Comparison of ENCODE assay signal across 20 mouse cellular contexts in genomic region chr14:47863701-47864100, GRCm38 (mm10).
DNase-seq lines count a peak whose midpoint lies in the region; ATAC-seq and TF ChIP-seq lines count a peak whose summit lies in the region.
"Had no signal": no experiment of that assay in that cellular context is flagged by ENCODE, and none has a peak within 500 bp of the region (broad histone marks: within the 10 kb centered on the region; RNA-seq: fewer than 3 reads in every experiment).

No protein-coding gene starts in this region.

- no peak for TF ChIP-seq CTCF in CH12.LX (conservative IDR thresholded peaks at IDR 0.05 in 1 of 2, IDR thresholded peaks at IDR 0.05 in 1 of 2; ENCODE audit: low read depth in 2 of 2, low read length in 2 of 2)

- no peaks in the 10 kb centered on the region for H3K9me3 ChIP-seq in midbrain, embryonic 14.5 days (ENCODE audit: control insufficient read depth, low read length)
- H3K9me3 ChIP-seq in midbrain, embryonic 10.5 days (replicated peaks): no peaks in the 10 kb centered on the region
- peaks cover 1% of the 10 kb centered on the region for H3K9me3 ChIP-seq in CH12.LX (replicated peaks; ENCODE audit: low read length)
- H3K9me3 ChIP-seq: embryonic facial prominence, embryonic 15.5 days; G1E; heart, embryonic 10.5 days; kidney, embryonic 15.5 days; midbrain, embryonic 12.5 days had no signal

- H3K36me3 ChIP-seq in midbrain, embryonic 14.5 days (ENCODE audit: control insufficient read depth, insufficient read depth, low read length): no peaks in the 10 kb centered on the region
- no peaks in the 10 kb centered on the region for H3K36me3 ChIP-seq in midbrain, embryonic 10.5 days
- no peaks in the 10 kb centered on the region for H3K36me3 ChIP-seq in CH12.LX (replicated peaks in 1 of 2; ENCODE audit: control insufficient read depth in 1 of 2, insufficient read depth in 1 of 2, low read length in 1 of 2)
- H3K36me3 ChIP-seq: embryonic facial prominence, embryonic 15.5 days; G1E; heart, embryonic 10.5 days; kidney, embryonic 15.5 days; midbrain, embryonic 12.5 days; neural tube, embryonic 13.5 days had no signal

- no peak overlapping the region for H3K4me2 ChIP-seq in midbrain, embryonic 14.5 days (ENCODE audit: low read length)
- H3K4me2 ChIP-seq in CH12.LX (ENCODE audit: insufficient read depth, low read depth, poor library complexity, severe bottlenecking): no peak overlapping the region; the same call in 1 of the 2 replicates
- H3K4me2 ChIP-seq: embryonic facial prominence, embryonic 15.5 days; kidney, embryonic 15.5 days; midbrain, embryonic 12.5 days; neural tube, embryonic 13.5 days had no signal

- no peaks in the 10 kb centered on the region for H3K27me3 ChIP-seq in midbrain, embryonic 14.5 days (ENCODE audit: control insufficient read depth, insufficient read depth, low read length)
- H3K27me3 ChIP-seq in midbrain, embryonic 10.5 days (ENCODE audit: low read depth, poor library complexity, severe bottlenecking): no peaks in the 10 kb centered on the region
- H3K27me3 ChIP-seq in CH12.LX (replicated peaks): no peaks in the 10 kb centered on the region
- H3K27me3 ChIP-seq: embryonic facial prominence, embryonic 15.5 days; kidney, embryonic 15.5 days; midbrain, embryonic 12.5 days; neural tube, embryonic 13.5 days had no signal

- dilution Hi-C loops in CH12.LX (cut with MboI; ENCODE audit: extremely low pct_ligation_motif_present, extremely low pct_unique_long_range_greater_than_20kb, low sequenced_read_pairs): no loop called here

- no peak for TF ChIP-seq RAD21 in CH12.LX (IDR thresholded peaks at IDR 0.05; ENCODE audit: low read depth, low read length)

- H3K9ac ChIP-seq in midbrain, embryonic 14.5 days (replicated peaks; ENCODE audit: low read length): no peak overlapping the region
- no peak overlapping the region for H3K9ac ChIP-seq in CH12.LX (ENCODE audit: insufficient read depth, low read depth)
- H3K9ac ChIP-seq: embryonic facial prominence, embryonic 15.5 days; kidney, embryonic 15.5 days; liver, embryonic 14.5 days; midbrain, embryonic 12.5 days; neural tube, embryonic 13.5 days had no signal

- no peak for TF ChIP-seq POLR2A in CH12.LX (IDR thresholded peaks at IDR 0.05; ENCODE audit: low read depth, low read length)

- no peak overlapping the region for H3K4me3 ChIP-seq in midbrain, embryonic 14.5 days (replicated peaks; ENCODE audit: low read depth, low read length)
- no peak overlapping the region for H3K4me3 ChIP-seq in midbrain, embryonic 10.5 days
- no peak overlapping the region for H3K4me3 ChIP-seq in CH12.LX (replicated peaks in 1 of 3; ENCODE audit: low read depth in 2 of 3, low read length in 2 of 3, poor library complexity in 1 of 3)
- H3K4me3 ChIP-seq: embryonic facial prominence, embryonic 15.5 days; heart, embryonic 10.5 days; kidney, embryonic 15.5 days; left cerebral cortex, adult 2 months; midbrain, embryonic 12.5 days; neural tube, embryonic 13.5 days had no signal

- H3K27ac ChIP-seq in midbrain, embryonic 14.5 days (replicated peaks; ENCODE audit: low read depth, low read length): no peak overlapping the region
- H3K27ac ChIP-seq in midbrain, embryonic 10.5 days (replicated peaks): no peak overlapping the region
- H3K27ac ChIP-seq in CH12.LX (ENCODE audit: insufficient read depth, low read depth): no peak overlapping the region
- H3K27ac ChIP-seq: embryonic facial prominence, embryonic 15.5 days; heart, embryonic 10.5 days; hindbrain, postnatal 0 days; kidney, embryonic 15.5 days; left cerebral cortex, adult 2 months; liver, embryonic 14.5 days; midbrain, embryonic 12.5 days; neural tube, embryonic 13.5 days had no signal

- no peak for TF ChIP-seq EP300 in CH12.LX (IDR thresholded peaks at IDR 0.05; ENCODE audit: low read length)

- DNase-seq in midbrain, embryonic 14.5 days: peak; percentile 37
- DNase-seq in midbrain, embryonic 10.5 days (ENCODE audit: low spot score): no peak
- peak; percentile 4 for DNase-seq in CH12.LX (ENCODE audit: extremely low read depth)
- no peak for DNase-seq in left cerebral cortex, adult 18-20 months (ENCODE audit: low spot score in 2 of 2)
- DNase-seq in spleen, postnatal 4 days (ENCODE audit: low spot score in 2 of 2): no peak
- no peak for DNase-seq in cerebellum, adult 18-20 months
- DNase-seq: cerebellum, adult 2 months; thymus, postnatal 25 days had no signal

- in situ Hi-C loops in CH12.LX (cut with MboI; ENCODE audit: low pct_ligation_motif_present, low pct_unique_long_range_greater_than_20kb, low sequenced_read_pairs): no loop called here

- H3K4me1 ChIP-seq in midbrain, embryonic 14.5 days (ENCODE audit: control insufficient read depth, insufficient read depth, low read length): no peaks in the 10 kb centered on the region
- H3K4me1 ChIP-seq in midbrain, embryonic 10.5 days: no peaks in the 10 kb centered on the region; the same call in 1 of the 2 replicates
- H3K4me1 ChIP-seq in CH12.LX (ENCODE audit: control insufficient read depth in 1 of 2, insufficient read depth in 2 of 2): peaks cover 0 to 15% of the 10 kb centered on the region in 2 experiments; a peak in 2 of 4 replicates
- H3K4me1 ChIP-seq: embryonic facial prominence, embryonic 15.5 days; heart, embryonic 10.5 days; kidney, embryonic 15.5 days; midbrain, embryonic 12.5 days had no signal

- 84% methylated on average over 6 of the region's 6 CpGs for WGBS in midbrain, embryonic 14.5 days
- 92% methylated on average over 6 of the region's 6 CpGs for WGBS in midbrain, embryonic 10.5 days

- ATAC-seq in midbrain, embryonic 14.5 days (ENCODE audit: low FRiP score, low TSS enrichment): no peak
- ATAC-seq in granulocyte monocyte progenitor cell, adult 5-6 weeks (replicated peaks; ENCODE audit: poor library complexity, severe bottlenecking): peak; percentile 62
- ATAC-seq: activated CD4-positive, CD25-positive, alpha-beta regulatory T cell, adult 4 months; hindbrain, postnatal 0 days; intestine, embryonic 16.5 days had no signal

- no peaks in the 10 kb centered on the region for H3K79me2 ChIP-seq in CH12.LX (replicated peaks; ENCODE audit: control insufficient read depth, extremely low read depth, insufficient read depth, poor library complexity, severe bottlenecking)

TF ChIP-seq in CH12.LX, 34 proteins besides CTCF, POLR2A, EP300 and RAD21:
- TF ChIP-seq MAFK (IDR thresholded peaks at IDR 0.05; ENCODE audit: insufficient replicate concordance, low read length) (peak; percentile 68; the same call in 1 of the 2 replicates), JUND (conservative IDR thresholded peaks at IDR 0.05; ENCODE audit: low read depth, low read length) (no peak)

Comparison
In these comparisons a context has a peak if more than half of its experiments do, and no peak if none do; other contexts are left out.
1. DNase-seq: peak in midbrain, embryonic 14.5 days (single experiment) and CH12.LX (single experiment); none in midbrain, embryonic 10.5 days (single experiment), left cerebral cortex, adult 18-20 months (0 of 2), spleen, postnatal 4 days (0 of 2) and cerebellum, adult 18-20 months (0 of 2).